Mouse (Mus musculus) kidney, adult 18-20 months (tissue): ENCODE results near the gene Cyp4x1.

Experiments used
- DNase-seq: peaks from one replicate; pipeline ENCODE4 v3.0.0; 2021

Cyp4x1 gene

DNA sequence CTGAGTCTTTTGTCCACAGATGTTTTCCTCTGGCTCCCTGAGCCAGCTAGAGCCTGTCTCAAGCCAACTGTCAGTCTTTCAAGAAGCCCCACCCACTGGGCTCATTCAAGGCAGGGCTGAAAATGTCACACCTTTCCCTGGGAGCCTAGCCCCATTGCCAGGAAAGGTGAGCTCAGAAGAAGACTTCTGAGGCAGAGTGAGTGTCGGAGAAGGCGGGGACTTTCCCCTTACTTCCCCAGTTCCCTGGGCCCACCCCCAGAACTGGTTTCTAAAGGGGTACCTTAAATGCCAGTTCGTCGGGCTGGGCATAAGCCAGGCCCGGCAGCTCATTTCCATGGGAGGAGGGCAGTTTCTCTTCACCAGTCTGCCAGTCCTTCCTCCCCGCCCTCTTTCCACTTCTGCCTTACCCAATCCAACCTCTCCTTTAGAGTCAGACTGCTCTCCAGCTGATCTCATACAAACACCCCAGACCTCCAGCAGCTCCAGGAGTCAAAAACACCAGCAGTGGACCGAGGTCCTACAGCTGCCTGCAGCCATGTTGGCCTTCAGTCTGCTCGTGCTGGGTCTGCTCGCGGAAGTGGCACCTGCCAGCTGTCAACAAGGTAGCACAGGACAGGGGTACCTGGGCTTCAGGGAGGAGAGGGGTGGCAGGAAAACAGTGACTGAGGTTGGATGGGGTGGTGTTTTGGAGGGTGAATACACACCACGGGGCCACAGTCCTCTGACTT lies 45.3 kb downstream of the Cyp4x1 start, which contains the start of gene Pdzk1ip1:
Gene Pdzk1ip1 (plus strand): TSS at position 98 of the 728 bp plus-strand sequence.
- peak; percentile 88 for DNase-seq

DNA sequence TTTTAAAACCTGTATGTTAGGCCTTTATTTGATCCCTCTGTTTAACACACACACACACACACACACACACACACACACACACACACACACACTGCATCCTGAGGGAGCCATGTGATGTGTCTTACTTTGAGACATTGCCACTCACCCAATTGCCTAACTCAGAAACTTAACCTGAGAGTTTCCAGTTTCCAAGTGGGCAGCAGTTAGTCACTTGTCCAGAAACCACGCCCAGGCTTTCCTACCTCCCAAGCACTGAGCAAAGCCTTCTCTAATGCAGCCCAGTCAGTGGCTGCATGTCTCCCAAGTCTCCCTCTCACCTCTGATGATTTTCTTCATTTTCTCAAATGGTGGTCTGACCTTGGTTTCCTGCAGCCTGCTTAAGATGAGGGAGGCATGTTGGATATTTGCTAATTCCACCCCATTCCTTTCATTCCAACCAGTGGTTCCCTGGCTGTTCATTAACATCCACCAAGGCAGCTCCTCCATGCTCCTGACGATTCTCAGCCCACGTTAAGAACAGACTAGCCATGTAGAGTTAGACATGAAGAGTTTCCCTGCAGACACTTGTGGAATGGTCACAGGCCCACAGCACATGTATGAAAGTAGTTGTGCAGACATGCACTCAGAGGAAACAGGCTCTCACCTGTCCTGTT lies 47.2 kb downstream of the Cyp4x1 start:
- DNase-seq = peak; percentile 65

DNA sequence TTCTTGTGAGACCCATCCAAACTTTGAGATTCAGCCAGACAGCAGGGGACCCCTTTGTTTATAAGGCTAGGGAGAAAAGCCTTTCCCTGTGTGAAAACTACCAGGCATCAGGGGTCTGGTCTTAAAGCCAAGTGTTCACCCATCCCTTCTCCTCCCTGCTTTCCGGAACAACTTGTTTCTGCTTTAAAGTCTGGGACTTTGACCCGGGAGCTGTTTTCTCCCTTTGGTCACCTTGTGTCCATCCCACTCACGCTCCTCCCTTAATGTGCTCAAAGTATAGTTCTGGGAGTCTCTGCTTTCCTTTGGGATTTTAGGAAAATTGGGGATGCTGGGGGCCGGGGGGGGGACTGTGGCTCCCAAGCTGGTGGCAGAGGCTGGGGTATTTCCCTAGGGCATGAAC lies 47.8 kb downstream of the Cyp4x1 start:
- peak; percentile 47 for DNase-seq

DNA sequence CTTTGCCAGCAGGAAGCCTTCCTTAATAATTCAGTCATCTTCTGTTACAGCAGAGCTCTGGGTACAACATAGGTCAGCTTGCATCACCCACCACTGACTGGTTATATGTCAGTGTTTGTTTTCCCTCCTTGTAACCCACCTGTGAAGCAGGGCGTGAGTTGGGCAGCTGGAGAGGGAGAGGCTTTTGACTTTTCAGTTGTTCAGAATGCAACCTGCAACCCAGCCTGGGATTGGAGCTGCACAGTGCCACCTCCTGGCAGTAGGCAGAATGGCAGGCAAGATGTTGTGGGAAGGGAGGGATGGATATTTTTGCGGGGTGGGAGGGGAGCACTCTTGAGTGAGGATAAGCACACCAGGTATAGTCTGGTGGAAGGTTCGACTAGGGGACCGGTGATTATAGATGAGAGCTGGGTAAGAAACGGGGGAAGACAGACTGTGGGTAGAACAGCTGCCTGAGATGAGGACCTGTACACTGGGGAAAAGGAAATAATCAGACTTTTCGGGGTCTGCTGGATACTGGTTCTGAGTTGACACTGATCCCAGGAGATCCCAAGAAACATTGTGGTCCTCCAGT lies 48.5 kb downstream of the Cyp4x1 start:
- peak; percentile 81 for DNase-seq

DNA sequence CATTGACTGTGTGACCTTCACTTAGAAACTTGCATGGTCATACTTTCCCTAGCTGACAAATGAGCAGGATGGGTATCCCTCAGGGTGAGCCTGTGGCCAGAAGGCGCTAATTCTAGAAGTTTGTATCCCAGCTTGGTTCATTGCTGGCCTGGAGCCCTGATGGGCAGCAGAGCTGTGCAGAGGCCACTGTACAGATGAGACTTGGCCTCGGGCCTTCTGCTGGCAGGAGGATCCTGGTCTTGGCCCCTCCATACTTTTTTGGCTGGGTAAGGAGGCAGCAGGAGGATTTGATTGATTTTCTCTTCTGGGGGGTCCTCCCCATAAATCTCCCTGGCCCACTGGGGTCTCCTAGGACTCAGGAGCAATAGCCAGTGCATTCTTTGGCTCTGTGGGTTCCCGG lies 51.0 kb downstream of the Cyp4x1 start:
- DNase-seq = peak; percentile 13

DNA sequence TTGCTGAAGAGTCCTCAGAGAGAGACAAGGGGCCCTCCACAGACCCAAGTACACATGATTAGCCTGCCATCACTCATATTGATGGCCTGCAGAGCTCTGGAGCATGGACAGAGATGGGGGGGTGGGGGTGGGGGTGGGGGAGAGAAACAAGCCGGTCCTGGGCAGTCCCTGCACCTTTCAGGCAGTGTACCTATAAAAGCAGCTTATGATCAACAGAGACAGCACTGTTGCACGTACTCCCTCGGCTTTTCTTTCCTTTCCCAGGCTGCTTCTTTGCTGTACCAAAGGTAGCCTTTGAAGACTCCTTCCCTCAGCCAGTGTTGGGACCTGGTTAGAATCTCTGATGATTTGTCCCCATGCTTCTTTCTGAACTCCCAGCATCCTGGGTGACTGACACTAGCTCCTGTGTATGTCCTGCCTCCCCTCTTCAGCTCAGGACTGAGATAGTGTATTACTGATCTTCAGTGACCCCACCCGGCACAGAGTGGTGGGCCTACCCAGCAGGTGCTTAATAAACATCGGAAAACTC lies 54.2 kb downstream of the Cyp4x1 start:
- DNase-seq = no peak

DNA sequence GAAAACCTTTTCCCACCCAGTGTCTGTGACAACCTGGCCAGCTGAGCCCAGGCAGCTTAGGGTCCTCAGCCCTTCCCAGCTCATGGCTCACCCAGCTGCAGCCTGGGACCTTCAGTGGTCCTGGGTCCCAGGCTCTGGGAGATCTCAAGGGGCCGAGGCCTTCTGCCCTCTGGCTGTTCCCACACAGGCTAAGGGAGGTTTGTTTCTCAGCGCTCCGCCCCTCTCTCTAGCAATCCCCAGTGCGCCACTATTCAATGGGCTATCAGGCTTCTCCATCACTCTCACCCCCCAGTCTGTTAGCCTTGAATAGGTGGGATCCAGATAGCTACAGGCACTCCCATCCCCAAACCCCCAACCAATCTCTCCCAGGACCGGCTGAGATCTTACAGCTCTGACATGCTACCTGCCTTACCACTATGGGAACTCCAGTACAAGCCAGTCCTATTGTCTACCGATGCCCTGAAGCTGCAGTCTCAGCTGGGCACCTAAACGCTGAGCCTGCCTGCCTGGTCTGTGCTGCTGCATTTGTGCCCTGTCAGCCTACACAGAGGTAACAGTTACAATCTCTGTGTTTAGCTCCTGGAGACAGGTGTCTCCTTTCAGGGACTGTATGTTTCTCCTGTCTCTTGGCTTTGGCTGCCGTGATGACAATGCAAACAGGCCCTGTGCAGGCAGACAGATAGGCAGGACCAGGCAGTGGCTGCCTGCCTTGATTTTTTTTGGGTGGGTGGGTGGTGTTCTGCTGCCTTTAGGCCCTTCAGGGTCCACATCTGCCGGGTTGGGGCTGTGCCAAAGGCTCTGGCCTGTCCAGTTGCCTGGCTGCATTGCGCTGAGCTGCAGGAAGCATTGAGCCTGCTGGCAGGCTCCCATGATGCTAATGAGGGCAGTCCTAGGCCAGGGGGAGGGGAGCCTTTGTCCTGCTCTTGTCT lies 54.9 kb downstream of the Cyp4x1 start:
- peak; percentile 59 for DNase-seq

DNA sequence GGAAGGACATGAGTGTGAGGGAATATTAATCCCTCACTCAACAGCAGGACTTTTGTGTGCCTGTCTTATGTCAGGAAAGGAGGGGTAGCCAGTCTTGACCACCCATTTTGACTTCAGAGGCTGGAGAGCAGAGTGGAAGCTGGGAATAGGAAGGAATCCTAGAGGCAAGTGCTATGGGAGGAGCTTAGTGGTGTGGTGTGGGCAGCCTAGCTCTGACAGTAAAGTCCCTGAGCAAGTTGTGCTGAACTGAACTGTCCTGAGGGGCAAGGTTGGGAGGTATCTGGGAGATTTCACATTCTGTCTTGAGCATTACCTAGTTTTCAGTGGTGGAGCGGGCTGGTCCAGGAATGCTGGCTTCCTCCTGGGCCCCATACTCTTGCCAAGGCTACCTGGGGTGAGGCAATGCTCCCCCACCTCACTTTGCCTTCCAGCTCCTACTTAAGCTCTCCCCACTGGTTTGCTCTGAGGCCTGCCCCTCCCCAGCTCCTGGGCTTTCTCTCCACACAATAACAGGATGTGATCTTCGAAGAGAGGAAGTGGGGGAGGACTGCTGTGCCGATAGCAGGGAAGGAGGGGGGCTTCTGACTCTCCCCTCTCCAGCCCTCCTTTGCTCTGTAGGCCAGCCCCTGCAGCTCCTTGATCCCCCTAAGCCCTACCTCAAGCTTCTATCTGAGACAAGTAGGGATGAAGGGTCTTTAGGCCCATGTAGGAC lies 58.7 kb downstream of the Cyp4x1 start:
- peak; percentile 10 for DNase-seq

DNA sequence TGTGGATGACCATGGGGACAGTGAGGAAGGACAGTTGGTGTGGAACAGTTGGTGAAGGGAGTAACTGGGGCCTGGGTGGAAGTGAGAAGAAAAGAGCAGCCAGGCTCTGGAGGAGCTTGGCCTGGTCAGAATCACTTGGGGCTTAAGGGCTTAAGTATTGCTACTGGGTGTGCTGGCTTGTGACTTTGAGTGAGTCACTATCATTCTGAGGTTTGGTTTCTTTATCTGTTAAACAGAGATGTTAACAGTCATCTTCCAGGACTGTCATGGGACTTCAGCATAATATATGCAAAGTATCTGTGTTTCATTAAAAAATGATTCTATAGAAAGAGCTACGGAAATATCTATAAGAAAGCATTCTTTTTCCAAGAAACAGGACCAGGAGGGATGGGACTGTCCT lies 59.3 kb downstream of the Cyp4x1 start:
- DNase-seq = no peak

DNA sequence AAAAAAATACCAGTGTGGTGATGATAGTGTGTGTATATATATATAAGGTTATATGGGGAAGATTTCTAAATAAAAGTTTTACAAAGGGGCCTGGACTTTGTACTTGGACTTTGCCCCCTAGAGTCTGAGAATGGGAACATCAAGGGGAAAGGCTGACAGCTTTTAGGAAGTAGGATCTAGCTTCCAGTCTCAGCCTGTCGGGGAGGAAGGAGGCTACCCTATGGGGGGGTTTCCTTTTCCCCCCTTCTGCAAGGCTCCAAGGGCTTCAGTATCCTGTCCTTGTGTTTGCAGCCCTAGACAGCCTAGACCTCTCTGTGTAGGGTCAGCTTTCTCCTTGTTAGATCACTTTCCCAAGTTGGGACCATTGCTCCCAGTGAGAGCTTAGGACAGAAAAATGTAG lies 62.4 kb downstream of the Cyp4x1 start:
- DNase-seq = no peak

DNA sequence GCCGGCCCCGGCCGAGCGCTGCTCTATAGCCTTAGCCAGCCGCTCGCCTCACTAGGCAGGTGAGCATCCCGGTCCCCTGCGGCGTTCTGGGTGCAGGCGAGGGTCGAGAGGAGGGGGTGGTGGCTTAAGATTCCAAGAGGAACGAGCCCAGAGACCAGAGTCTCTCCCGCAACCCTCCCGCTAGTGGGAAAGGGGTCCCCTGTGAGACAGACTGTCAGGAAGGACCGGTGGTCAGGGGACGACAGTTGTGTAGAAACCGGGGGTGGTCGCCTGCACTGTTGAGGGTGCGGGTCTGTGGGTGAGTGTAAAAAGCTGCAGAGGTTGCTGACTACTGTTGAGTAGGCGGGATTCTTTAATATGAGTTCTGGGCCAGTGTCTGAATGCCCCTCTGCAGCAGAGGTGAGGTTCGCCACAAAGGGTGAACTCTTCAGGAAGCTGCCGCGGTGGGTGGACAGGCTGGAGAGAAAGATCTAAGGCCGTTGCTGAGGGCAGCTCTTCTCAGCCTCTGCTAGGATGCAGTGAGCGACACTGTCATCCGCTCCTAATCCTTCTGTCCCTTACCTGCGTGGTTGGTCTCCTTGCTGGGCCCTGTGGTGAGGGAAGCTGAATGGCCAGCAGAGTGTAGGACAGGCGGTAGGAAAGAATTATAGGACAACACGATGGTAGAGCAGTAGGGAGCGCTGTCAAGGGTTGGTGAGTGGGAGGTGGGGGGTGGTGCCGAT lies 70.4 kb downstream of the Cyp4x1 start:
- DNase-seq = no peak

DNA sequence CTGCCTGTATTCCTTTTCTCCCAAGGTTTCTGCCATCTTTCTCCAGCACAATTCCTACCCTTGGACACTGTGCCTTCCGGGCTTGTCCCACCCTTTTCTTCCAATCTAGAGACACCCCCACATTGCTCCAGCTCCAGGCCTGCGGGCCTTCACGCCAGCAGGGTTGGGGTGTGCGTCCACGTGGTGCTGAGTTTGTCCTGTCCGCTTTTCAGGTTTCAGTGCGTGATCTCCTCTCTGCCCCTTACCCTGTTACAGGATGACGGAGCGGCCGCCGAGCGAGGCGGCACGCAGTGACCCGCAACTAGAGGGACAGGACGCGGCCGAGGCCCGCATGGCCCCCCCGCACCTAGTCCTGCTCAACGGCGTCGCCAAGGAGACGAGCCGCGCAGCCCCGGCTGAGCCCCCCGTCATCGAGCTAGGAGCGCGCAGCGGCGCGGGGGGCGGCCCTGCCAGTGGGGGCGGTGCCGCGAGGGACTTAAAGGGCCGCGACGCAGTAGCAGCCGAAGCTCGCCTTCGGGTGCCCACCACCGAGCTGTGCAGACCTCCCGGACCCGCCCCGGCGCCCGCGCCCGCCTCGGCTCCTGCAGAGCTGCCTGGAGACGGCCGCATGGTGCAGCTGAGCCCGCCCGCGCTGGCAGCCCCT lies 71.1 kb downstream of the Cyp4x1 start:
- no peak for DNase-seq

DNA sequence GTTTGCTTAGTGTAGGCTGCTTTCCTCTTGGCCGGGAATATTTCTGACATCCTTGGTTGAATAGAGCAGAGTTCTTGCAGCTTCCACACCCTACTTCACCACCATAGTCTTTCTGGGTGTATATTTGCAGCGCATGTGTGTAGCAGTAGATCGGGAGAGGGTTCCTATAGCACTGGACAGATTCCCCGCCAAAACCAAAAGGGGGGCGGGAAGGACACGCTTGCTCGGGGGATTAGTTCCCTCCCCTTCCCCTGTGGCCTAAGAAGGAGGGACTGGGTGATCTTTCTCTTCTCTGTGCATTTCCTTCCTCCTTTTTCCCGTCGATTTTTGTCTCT lies 71.6 kb downstream of the Cyp4x1 start:
- DNase-seq = no peak

DNA sequence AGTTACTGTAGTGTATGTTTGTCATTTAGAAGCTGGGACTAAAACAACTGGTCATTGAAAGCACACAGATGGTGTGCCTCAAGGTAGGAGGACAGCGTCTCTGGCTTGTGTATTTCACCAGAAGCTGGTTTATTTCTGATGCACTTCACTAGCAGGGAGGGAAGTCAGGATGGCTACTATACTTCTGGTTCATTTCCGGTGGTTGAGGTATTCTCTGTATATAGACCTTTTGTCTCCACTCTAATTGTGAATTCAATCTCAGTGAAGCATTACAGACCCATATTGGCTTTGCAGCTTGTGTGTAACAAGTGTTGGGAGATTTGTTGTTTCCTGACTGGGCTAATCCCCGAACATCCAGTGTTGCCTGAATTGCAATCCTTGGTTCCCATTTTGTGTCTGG lies 73.3 kb downstream of the Cyp4x1 start:
- no peak for DNase-seq

DNA sequence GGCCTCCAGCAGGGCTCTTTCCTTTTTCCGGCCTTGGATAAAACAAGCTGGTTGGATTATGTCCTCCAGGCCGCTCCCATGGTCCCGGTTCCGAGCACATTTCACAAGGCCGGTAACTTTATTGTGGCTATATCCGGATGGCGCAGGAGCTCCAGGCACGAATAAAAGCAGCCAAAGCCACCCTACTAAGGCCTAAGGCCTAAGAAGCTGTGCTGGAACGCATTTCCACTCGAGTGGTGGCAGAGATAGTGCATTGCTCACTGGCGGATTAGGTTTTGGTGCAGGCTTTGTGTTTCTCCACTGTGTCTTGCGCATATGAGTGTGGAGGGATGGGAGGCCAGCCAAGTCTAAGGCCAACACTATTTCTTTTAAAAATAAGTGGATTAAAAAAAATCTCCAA lies 74.2 kb downstream of the Cyp4x1 start:
- peak; percentile 40 for DNase-seq

DNA sequence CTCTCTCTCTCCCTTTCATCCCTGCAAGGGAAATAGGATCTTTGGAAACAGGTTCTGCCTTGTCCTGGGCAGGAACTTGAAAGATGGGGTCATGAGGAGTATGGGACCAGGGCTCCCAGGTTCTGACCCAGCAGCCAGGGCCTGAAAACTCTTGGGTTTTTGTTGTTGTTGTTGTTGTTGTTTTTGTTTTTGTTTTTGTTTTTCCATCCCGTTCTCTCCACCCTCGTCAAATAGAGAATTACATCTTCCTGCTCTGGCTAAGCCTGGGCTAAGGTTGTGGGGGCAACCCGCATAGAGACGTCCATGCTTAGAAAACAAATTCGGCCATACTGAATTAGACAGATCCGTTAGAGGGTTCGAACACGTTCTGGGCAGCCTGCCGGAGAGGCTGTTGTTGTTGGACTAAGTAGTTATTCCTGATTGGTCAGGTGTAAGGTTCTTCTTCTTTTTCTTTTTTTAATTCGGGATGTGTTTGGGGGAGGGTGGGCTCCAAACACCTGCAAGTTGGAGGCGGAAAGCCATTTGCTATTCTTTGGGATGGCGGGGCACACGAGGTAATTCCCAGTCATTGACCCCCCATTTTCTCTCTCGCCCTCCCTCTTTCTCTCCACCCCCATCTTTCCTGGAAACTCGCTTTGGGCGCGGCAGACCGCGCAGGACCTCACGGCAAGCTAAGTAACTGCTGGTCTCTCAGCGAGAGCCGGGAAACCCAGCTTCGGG lies 75.0 kb downstream of the Cyp4x1 start:
- DNase-seq = no peak

DNA sequence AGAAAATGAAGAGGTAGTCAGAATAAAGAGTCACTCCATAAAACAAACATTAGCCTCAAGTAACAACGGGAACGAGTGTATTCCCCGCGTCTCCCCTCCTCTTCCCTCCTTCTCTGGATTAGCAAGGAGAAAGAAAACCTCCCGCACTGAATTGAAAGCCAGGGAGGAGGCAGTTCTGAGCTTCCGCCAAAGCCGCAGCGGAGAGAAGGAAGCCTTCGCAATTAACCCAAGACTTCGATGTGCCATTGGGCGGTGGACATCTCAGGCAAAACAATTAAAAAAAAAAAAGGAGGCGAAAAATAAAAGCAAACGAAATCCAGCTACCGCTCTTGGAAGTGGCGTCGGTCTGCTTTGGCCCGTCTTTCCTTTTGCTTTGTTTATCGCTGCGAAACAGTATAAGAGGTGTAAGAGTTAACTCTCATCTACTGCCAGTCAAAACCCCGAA lies 75.7 kb downstream of the Cyp4x1 start:
- DNase-seq = peak; percentile 42

DNA sequence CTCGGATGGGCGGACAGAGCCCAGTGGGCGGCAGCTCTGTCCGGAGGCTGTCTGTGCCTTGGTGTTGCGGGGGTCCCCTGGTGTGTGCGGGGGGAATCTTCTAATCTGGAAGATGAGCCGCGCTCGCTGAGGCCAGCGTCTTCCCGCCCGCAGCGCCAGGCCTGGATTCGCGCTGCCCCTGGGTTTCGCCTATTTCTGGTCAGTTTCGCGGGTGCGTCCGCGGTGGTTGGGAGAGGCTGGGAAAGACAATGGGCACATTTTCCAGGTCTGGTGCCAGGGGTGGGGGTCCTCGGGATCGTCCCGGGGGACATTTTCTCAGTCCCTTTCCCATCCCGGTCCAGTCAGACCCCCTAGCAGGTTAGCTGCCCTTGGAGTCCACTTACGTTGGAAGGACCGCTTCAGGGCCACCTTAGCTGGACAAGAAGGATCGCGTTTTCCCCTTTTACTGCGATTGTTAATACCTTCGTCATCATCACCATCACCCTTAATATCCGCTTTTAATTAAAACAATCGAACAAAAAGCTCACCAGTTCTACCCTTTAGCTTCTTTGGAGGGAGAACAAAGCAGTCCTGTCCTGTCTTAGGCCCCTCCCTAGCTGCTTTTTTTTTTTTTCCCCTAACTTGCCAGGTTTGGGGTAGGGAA lies 76.3 kb downstream of the Cyp4x1 start:
- peak; percentile 33 for DNase-seq

DNA sequence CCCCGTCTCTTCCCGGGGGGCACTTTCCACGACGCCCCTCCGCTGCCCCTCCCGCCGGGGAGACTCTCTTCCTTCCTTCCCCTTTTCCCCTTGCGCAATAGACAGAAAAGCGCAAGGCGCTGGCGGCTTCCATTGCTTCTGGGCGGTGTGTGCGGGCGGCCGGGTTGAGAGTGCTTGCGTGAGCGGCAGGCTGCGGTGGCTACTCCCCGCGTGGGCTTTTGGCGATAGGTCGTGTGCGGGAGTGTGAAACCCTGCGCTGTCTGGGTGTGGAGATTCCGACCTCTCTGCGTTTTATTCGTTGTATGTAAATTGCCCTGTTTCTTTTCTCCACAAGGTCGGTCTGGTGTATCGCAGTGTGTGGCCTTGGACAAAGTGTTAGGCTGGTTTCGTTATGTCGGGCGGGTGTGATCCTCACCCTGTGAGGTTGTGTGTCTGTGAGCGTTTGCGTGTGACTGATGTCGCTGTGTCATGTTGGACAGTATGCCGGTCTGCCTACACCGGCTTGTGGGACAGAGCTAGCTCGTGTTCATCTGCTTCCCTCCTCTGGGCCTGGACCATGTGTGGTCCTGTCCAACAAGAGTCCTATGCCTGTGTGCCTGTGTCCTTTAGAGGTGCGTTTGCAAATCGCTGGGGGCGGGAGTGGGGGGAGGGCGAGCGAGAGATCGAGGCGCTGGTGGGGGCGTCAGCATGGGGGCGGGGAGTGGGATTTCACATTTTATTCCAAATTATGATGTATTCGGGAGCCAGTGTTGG lies 77.0 kb downstream of the Cyp4x1 start:
- DNase-seq = peak; percentile 76
